Mouse (Mus musculus): ENCODE measurements around the gene Efhb.

The Efhb gene

DNA sequence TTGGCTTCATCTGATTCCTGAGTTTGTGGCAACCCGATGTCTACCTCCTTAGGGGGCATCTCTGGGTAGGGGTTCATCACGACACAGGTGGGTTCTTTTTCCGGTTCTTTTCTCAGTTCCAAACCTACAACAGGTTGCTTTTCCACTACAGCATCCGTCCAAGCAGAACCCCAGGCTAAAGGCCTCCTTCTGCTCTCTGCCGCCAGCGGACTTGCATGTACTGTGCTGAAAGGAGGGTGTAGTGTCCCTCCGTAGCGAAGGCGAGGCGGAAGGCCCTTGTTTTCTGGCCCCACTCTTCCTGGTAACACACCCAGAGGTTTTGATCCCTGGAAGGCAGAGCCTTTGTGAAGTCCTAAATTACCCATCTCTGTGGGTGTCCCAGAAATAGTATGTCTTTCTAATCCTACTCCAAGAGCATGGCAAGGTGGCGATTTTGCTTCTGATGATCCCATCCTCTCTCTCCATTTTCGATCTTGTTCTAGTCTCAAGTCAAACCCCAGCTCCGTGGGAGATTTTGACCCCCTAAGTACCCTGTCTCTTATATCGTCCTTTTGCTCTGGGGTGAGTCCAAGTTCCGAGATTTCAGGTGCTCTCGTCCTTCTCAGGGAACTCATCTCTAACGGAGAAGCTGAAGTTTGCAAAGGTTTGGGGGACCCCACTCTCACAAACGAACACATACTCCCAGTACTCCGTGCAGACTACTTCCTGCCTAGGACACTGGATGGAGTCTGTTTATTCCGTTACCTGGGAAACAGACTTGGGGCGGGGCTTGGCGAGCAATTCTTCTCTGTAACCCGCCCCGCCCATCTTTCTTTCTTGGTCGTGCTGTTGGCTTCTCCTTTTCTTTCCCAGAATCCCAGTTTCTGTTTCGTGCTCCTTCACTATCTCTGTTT is at the start of gene Efhb:
TSS of gene Efhb (minus strand) at position 719 of the 893 bp plus-strand sequence.
- no peak for DNase-seq (ENCODE audit: extremely low read depth, low read depth, low spot score)

DNA sequence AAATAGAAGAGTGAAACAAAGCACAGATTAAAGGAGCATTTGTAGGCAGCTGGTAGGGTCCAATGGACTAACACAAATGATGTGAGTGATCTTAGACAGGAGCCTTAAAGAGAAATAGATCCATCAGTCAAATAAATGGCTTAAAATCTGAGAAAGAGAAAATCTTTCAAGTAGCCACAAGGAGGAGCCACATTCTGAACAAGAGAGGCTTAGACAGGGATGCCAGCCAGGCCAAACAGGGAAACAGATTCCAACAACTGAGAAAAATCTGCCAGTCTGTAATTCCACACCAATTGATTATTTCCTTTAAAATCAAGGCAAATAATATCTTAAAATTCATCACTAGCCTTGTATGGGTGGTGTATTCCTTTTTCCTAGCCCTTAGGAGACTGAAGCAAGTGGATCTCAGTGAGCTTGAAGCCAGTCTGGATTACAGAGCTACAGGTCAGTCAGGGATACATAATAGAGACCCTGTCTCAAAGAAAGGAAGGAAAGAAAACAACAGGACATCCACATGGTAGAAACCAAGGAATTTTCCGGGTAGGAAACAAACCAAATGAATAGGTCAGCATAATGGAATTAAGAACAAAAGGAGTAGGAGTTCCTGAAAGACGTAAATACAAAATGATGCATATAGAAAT is 49.3 kb upstream of the Efhb start:
- DNase-seq (ENCODE audit: extremely low read depth, low read depth, low spot score) = no peak

DNA sequence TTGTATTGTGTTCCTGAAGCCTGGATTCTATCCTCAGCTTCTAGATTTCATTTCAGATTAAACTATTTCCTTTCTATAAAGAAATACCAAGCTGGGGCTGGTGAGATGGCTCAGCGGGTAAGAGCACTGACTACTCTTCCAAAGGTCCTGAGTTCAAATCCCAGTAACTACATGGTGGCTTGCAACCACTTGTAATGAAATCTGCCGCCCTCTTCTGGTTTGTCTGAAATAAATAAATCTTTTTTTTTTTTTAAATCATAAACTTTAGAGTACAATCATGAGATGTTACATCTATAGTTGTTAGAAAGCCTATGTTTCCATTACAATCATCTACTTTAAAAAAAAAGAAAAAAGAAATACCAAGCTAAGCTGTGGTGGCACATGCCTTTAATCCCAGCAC is 39.8 kb upstream of the Efhb start:
- no peak for DNase-seq (ENCODE audit: extremely low read depth, low read depth, low spot score)

DNA sequence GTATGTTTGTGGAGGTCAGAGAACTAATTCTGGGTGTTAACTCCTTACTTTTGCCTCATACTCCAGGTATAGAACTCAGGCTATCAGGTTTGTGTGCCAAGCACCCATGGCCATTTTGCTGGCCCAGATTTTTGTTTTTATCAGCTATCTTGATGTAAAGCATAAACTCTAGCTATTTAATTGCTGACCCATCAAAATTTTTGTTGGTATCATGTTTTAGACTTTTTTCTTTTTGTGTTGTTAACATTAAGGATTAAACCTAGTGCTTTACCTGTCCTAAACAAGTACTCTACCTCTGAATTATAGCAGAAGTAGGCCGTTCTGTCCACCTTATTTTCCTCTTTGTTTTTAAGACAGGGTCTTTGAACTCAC is 25.9 kb upstream of the Efhb start:
- no peak for DNase-seq (ENCODE audit: extremely low read depth, low read depth, low spot score)

DNA sequence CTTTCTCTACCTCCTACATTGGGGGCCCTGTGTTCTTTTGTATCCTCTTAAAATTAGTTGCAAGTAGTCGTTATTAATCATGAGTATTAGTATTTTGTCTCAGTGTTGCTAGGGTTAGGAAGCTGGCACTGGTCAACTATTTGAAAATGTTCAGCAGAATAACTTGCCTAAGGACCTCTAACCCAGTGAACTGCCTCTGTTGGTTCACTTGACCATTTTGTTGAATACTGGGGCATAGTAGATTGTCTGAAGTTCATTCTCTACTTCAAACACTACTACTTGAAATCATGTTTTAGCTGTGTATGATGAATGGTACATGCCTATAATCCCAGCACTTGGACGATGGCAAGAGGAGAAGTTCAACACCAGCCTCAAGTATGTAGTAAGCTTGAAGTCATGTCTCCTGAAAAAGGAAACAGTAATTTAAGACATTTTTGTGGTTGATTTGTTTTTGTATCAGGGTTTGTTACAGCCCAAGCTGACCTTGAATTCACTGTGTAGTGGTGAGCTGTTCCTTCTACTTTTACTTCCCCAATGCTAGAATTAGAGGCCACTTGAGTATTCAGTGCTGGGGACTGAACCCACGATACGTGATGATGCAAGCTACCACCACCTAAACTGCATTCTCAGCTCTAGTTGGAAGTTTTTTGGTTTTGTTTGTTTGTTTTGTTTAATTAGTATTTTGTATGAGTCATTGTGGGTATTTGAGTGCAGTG is 25.3 kb upstream of the Efhb start:
- no peak for DNase-seq (ENCODE audit: extremely low read depth, low read depth, low spot score)

DNA sequence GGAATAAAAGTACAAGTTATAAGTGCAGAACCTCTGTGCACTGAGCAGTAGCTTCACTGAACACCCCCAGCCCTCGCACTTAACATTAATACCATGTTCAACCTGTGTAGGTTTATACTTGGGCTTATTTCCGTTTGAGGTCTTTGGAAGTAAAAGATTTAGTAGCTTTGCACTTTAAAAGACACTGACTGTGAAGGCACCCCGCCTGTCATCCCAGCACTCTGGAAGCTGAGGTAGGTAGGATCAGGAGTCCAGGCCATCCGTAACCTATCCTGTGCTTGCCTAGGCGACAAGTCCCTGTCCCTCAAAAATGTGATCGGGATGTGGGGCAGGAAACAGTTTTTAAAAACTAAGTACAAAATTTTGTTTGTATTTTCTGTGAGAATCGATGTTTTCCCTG is 17.3 kb upstream of the Efhb start:
- no peak for DNase-seq (ENCODE audit: extremely low read depth, low read depth, low spot score)

DNA sequence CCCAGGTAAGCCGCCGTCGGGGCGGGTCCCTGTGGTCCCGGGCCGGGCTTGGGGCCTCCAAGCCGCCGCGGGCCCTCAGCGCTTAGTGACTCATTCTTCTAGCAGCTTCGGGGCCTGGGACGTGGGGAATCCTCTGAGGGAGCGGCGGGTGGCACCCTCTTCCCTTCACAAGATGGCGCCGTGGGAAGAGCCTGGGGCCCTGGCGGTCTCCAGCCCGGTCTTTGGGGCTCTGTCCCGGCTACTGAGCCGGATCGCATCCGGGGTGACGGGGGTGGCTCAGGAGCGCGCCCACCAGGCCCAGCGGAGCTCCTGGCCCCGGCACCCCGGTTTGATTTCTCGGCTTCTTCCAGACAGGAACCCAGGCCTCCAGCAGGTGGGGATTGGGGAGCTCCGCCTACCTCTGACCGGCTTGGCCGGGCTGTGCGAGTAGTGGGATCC is 16.5 kb upstream of the Efhb start:
- DNase-seq (ENCODE audit: extremely low read depth, low read depth, low spot score) = no peak

DNA sequence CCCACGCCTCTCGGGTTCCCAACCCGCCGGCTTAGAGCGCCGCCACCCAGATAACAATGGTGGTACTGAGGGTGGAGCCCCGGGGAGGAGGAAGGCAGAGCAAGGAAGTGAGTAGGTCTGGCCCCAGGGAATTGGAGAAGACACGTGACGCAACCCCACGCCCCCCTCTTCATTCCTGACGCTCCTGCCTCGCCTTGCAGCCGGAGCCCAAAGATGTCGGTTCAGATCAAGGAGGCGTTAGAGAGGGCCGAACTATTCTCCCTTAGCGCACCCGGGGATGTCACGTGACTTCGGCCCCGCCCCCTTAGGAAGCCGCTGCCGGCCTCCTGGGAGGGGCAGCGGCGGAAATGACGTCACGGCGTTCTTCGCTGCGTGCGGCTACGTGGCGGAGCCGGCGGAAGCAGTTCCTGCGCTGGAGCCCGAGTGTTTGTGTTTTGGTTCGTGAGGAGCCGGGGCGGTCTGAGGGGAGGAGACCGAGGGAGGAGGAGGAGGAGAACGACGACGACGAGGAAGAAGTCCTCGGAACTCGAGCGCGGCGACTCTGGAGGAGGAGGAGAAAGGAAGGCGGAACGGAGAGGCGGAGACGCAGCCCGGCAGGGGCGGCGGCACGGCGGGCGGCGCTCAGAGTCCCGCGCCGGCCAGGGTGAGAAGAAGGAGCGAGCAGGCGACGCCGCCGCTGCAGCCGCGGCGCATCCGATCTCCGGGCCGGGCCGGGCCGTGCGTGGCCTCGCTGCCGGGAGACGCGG is 15.9 kb upstream of the Efhb start, which contains the start of gene Rab5a:
TSS of gene Rab5a (plus strand) at position 377 of the 746 bp plus-strand sequence.
- peak; percentile 75 for DNase-seq (ENCODE audit: extremely low read depth, low read depth, low spot score)

DNA sequence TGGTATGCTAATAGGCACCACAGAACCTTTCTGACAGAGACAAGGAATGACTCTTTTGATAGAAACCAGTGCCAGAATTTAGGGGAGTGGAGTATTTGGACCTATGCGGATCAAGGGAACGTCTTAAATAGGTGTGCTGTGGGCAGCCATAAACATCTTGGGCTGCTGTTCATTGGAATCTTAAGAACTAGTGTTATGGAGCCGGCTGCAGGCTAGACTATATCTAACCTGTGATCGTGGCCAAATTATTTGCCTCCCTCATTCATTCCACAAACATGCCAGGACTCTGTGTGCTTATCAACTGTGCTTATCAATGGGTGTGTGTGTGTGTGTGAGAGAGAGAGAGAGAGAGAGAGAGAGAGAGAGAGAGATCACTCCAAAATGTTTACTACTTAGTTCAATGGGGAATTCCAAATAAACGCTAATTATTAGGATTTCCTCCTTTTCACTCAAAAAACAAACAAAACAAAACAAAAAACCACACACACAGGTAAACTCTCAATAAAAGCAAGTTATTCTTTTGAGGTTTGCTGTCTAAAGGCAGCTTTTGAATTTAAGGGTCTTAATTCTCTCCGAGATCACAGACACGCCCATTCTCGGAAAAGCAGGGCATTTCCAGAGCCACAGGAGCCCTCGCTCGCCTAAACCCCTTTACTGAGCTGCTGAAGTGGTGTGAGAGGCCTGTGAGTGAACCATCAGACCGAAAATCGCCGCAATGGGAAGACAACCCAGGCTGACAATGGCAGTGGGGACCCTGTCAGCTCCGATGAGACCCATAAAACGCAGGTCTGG is 15.1 kb upstream of the Efhb start:
- DNase-seq (ENCODE audit: extremely low read depth, low read depth, low spot score) = no peak

DNA sequence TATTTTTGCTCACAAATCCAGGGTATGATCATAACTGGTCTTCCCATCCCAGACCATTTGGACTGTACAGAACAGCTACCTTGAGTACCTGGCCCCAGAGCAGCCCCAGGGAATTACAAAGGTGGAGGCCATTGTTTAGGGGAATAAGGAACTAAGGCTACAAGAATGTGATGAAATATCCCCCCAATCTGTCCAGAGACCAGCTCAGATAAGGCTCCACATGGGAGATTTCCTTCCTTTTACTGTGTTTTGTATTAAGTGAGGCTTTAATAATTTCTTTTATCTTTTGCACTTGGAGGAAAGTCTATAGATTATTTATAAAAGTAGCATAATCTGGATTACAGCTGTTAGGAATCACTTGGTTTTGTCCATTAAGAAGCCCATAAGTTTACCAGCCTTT is 5.6 kb upstream of the Efhb start:
- DNase-seq (ENCODE audit: extremely low read depth, low read depth, low spot score) = no peak

DNA sequence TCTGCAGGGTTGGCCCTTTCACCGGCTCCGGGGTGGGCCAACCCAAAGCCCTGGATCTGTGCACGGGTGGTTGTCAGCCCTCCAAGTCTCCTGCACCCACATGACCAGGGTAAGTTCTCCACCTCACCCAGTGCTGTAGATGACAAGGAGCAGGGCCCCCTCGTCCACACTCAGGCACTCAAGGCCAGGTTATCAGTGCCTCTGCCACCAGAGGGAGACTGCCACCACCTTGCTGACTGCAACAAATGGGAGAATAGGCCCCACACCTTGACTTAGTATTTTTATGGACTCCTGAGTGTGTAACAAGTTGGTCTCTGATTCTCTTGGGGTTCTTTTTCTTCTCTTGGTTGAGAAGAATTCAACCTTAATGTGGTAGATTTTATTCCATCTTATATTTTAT is 2.4 kb upstream of the Efhb start:
- no peak for DNase-seq (ENCODE audit: extremely low read depth, low read depth, low spot score)

DNA sequence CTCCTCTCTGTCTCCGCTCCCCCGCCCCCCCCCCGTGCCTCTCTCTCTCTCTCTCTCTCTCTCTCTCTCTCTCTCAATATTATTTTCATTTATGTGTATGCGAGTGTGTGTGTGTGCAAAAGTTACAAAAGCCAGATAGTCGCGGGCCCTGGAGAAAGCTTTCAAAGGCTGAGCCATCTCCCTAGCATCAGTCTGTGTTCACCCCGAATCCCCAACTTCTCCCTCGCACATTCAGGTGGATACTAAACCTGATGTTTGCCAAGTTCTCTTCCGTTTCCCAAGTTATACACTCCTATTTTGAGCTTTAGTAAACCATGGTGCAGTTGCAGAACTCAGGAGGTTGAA is 347 bp upstream of the Efhb start:
- DNase-seq (ENCODE audit: extremely low read depth, low read depth, low spot score) = no peak

DNA sequence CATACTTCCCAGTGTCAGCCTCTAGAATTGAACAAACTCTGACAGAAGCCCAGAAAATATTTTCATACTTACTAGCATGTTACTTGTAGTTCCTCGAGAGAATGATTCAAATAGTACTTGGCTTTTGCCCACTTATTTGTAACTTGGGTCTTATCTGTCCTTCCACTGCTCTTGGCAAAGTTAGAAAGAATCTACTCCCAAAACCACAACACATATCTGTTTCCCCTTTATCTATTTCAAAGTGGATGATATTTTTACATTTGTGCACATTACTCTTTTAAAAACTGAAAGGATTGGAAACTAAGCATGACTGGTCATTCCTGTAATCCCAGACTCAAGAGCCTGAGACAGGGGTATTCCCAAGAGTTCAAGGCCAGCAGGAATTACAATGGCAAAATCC is 6.4 kb downstream of the Efhb start:
- DNase-seq (ENCODE audit: extremely low read depth, low read depth, low spot score) = no peak

DNA sequence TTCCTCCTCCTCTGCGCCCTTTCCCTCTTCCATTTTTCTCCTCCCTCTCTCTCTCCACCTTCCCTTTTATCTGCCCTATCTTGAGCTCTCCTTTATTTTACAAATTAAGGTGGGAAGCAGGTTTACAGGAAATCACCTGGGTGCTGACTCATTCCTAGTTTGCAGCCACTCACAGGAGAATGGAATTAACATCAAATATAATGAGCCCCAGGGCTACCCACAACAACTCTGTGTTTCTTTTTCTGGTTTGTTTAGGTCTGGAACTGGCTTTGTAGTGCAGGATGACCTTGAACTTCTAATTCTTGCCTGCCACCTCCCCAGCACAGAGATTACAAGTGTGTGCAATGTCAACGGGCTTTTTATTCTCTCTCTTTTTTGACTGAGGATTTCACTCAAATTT is 7.0 kb downstream of the Efhb start:
- no peak for DNase-seq (ENCODE audit: extremely low read depth, low read depth, low spot score)

DNA sequence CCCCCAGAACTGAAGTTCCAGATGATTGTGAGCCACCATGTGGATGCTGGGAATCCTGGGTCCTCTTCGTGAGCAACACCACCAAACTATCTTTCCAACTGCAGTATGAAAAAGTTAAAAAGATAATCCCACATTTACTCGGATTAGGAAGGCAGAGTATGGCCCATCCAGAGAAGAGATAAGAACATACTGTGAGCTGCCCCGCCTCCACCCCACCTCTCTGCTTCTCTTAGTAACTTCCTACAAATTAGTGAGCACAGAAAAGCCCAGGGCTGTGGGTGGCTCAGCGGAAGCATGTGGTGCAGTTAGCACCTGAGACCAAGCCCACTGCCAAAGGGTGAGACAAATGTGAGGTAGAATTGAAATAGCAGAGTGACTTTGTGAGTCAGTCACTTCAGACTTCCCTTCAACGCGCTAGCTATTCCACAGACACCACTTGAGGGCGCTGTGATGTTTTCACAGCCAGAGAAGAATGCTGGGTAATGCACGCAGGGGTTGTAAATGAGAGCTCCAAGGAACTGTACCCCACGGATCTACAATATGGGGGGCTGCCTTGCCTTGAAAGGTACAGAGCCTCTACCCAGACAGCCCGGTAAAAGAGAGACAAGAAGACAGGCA is 60.3 kb downstream of the Efhb start:
- no peak for DNase-seq (ENCODE audit: extremely low read depth, low read depth, low spot score)

DNA sequence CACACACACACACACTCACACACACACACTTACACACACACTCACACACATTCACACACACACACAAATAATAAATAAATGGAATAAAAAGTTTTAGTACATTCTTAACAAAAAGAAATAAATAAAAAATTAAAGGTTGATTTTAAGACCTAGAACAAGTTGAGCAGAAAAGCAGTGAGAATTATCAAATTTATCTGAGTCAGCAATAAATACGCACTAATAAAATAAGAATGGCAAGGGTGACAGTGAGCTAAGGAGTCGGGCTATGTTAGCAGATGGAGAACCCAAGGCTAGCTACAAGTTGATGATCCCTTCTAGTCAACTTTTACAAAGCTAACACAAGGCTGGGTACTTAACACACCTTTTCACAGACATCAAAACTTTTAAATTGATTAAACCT is 69.9 kb downstream of the Efhb start:
- no peak for DNase-seq (ENCODE audit: extremely low read depth, low read depth, low spot score)

DNA sequence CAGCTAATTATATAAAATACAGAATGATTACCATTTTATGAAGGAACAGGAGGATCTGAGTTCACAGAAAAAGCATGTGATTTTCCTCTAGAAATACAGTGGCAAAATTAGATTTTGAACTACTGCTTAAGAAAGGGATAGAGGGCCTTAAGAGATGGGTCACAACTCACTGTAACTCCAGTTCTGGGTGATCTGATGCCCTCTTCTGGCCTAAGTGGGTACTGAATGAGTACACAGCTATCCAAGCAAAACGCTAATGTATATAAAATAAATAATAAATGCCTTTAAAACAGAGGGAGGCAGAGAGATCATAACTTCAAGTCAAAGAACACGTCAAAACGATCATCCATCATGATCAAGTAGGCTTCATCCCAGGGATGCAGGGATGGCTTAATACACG is 73.6 kb downstream of the Efhb start:
- DNase-seq (ENCODE audit: extremely low read depth, low read depth, low spot score) = no peak

DNA sequence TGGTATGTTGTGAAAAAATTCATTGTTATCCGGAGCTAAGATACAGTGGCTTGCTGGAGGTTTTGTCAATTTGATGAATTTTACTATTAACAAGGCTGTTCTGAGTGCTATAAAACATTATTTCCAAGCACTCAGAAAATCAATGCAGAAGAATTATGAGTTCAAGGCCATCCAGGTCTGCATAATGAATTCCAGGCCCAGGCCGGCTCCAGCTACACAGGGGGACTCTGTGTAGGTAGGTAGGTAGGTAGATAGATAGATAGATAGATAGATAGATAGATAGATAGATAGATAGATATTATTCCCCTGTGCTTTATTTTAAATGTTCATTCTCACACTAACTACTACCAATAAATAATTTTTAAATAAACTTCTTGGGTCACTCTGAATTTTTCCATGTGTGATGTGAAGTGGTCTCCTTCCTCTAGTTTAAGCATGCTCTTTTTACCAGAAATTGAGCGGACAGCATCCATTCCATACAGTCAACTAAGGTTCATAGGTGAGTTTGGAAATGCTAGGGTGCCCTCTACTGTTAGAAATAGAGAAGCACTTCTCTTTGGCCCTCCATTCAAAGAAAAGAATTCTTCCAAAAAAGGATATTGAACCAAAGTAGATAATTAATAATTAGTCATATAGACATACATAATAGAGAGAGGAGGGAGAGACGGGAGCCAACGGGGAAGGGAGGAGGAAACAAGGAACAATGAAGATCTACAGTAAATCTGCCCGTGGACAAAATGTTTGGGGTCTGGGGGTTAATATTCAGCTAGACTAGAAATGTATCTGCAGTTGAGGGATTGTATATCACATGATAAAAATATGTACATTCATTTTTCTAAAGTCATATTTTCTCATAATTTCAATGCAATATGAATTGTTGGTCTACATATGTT is 75.3 kb downstream of the Efhb start:
- DNase-seq (ENCODE audit: extremely low read depth, low read depth, low spot score) = no peak

DNA sequence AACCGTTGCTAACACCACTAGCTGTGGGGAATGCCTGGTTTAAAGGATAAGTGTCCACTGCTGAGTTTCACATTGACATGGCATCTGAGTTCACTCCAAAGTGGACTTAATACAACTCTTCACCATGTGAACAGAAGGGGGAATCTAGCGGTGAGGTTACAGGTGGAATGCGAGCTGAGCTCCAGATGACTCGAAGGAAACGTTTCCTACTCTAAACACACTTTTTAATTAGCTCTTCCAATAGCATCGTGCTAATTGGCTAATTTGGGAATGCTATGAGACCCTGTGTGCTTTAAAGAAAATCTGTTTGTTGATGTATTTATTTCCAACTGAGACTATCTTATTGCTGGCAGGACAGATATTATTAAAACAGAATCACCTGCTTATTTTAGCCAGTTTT is 76.3 kb downstream of the Efhb start:
- no peak for DNase-seq (ENCODE audit: extremely low read depth, low read depth, low spot score)
